Mouse (Mus musculus) embryo, embryonic 10.5 days (tissue): Measurements from ENCODE around the gene Slpi.
"Not testable (repeated sequence)": the region's sequence is repeated elsewhere in the genome, so short reads cannot be mapped to it uniquely, and the experiment has no call there.

Source experiments
- DNase-seq: peaks from one replicate; pipeline ENCODE4 v3.0.0-alpha.2; 2015; ENCODE audit warnings: low spot score

Gene Slpi

DNA sequence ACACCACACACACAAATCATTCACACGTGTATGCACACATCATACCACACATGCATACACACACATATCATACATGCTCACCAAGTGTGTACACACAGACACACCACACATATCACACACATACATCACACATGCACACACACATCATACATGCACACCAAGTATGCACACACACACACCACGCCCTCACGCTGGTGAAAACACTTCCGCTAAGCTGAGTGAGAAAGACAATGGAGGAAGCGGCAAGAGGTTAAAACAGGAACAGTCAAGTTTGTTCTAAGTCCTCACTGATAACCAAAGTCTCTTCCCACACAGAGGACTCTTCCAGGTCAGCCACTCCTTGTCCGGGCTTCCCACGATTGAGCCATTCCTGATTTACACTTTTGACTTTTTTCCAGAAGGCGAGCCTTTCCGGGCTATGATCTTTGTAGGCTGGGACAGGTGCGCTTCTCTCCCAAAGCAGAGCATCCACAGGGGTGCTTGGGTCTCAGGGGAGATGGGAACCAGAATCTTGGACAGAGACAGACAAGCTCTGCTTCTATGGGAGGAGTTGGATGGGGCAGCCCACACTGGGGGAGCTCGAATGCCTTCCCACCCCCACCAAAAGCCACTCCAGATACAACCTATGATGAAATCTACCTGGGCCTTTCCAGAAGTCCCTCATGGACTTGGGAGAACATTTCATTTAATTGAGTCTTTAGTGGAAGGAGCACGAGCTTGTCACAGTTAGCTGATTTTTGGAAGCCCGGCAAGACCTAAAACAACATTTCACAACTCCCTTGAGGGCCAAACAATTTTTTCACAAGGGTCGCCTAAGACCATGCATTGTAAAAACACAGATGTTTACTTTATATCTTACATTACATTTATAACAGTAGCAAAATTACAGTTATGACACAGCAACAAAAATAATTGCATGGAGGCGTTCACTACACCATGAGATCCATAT lies 11.1 kb downstream of the Slpi start:
- no peak for DNase-seq

GRCm38 (mm10) chr2:164373187-164373586 lies 15.7 kb downstream of the Slpi start:
- DNase-seq = no peak

- no peak for DNase-seq
Observed at GRCm38 (mm10) chr2:164372408-164373053, 16.4 kb downstream of the Slpi start.

DNA sequence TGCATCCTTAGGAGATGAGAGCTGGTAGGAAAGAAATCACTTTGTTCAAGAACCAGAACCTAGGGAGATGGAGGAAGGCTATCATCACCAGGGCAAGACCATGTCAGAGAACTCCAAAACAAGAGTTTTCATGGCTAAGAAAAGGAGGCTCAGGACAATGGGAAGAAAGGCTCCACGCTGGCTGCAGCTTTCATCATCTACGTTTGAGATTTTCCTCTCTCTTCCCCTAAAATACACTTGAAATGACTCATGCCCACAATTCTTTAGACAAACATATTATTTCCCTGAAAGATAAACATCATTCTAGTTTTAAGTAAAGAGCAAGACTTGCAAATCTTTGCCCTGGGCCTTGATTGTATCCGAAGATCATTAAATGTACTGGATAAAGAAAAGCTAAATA lies 17.5 kb downstream of the Slpi start:
- no peak for DNase-seq

- no peak for DNase-seq
Observed at GRCm38 (mm10) chr2:164368620-164369105, 20.2 kb downstream of the Slpi start.

- no peak for DNase-seq
Observed at GRCm38 (mm10) chr2:164366947-164367346, 21.9 kb downstream of the Slpi start.

- DNase-seq = no peak
Observed at GRCm38 (mm10) chr2:164360974-164361657, 27.8 kb downstream of the Slpi start.

DNA sequence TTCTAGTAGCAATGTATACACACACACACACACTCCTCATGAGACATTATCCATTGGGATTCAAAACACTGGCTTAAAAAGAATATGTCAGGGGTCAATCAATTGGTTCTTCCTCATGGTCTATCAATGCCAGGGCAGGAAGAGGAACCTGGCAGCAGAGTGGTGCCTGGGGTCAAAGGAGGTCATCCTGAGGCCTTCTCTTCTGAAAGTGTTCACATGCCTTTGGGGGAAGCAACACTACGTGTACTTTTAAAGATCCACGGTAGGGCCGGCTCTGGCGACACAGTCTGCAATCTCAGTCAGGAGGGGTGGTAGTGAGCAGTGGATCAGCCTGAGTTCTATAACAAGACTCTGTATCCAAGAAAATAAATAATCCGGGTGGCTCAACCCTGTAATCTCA lies 29.2 kb downstream of the Slpi start:
- DNase-seq = no peak

DNA sequence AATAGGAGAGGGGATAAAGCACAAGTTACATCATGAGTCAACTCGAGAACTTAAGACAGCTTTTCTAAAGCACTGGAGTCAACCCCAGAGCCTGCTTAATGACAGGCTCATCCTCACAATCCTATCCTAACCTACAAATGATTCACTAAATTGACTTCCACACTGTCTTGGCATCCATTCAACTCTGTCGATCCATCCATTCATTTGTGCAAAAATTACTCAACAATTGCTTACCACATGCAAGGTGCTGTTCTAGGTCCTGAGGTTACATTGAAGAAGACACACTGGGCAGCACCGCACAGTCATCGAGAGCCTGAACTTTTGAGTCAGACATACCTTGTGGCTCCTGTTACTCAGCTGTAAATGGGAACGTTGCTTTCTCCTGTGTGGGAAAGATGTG lies 29.9 kb downstream of the Slpi start:
- no peak for DNase-seq

DNA sequence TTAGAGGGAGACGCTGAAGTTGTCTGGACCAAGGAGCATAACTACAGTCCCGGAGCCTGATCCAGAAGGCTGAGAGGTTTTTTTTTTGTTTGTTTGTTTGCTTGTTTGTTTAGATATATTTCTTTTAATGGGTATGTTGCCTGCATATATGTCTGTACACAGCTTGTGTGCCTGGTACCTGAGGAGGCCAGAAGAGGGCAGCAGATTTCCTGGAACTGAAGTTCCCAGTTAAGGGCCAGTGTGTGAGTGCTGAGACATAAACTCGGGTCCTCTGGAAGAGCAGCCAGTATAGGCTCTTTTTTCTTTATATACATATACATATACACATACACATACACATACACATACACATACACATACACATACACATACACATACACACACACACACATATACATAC lies 30.5 kb downstream of the Slpi start:
- no peak for DNase-seq

DNA sequence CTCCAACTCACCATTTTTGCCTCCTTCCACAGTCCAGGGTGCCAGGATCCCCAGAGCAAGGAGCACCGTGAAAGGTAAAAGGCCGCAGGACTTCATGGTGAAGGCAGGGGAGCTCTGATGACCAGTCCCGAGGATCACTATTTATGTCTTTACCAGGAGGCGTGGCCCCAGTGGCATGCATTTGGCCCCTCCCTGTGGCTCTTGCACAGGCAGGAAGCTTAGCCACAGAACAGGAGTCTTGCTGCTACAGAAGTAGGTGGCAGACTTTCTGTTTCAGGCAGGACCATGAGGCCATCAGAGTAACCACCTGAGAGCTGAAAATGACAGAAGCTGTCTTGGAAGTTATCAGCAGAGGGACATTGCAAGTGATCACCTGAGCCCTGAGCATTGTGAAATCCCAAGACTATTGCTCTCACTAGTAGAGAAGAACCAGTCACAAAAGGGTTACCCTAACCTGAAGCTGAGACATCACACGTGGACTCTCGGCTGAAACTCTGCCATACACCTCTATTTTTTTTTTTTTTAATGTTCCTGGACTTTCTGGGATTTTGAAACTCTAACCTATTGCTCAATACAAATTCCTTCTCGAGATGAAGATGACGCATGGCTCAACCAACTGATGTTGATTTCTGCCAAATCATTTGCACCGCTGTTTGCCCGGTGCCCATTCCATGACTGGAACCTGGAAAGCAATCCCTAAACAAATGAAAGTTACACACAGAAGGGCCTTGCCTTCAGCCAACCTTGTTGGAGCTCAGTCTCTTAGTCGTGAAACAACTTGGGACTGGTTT lies 32.5 kb downstream of the Slpi start:
- no peak for DNase-seq

DNA sequence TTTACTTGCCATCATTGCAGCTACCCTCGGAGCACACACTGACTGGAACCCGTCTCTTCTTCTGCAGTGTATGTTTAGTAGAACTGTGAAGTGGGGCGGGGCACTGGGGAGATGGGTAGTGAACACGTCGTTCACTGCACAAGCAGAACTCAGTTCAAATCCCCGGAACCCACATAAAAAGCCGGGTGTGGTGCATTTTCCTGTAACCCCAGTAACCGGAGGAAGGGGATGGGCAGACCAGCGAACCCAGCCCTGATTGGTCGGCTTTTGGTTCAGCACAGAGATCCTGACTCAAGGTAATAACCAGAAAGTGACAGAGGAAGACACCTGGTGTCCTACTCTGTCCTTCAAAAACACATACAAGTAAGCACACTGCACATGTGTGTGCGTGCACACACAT lies 35.5 kb downstream of the Slpi start:
- DNase-seq = no peak

GRCm38 (mm10) chr2:164352697-164353096 lies 36.2 kb downstream of the Slpi start:
- no peak for DNase-seq

GRCm38 (mm10) chr2:164348980-164349379 lies 39.9 kb downstream of the Slpi start:
- DNase-seq = peak; percentile 62

DNA sequence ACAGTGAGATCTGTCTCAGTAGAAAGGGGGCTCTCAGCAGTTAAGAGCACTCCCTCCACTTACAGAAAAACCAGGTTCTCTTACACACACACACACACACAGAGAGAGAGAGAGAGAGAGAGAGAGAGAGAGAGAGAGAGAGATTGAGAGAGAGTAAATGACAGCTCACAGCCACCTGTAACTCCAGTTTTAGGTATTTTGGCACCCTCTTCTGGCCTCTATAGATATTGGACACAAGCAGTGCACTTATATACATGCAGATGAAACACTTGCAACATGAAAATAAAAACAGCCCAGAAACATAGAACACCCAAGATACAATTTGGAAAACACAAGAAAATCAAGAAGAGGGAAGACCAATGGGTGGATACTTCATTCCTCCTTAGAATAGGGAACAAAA lies 41.2 kb downstream of the Slpi start:
- DNase-seq = not testable (repeated sequence)

DNA sequence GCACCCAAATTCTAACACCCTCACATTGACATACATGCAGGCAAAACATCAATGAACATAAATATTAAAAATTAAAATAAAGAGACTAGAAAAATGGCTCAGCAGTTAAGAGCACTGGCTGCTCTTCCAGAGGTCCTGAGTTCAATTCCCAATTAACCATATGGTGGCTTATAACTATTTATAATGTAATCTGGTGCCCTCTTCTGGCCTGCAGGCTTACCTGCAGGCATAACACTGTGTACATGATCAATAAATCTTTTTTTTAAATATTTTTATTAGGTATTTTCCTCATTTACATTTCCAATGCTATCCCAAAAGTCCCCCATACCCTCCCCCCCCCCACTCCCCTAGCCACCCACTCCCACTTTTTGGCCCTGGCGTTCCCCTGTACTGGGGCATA lies 45.2 kb downstream of the Slpi start:
- not testable (repeated sequence) for DNase-seq

- DNase-seq = not testable (repeated sequence)
Observed at GRCm38 (mm10) chr2:164332440-164332839, 56.5 kb downstream of the Slpi start, which contains the start of gene Svs5. Gene Svs5, plus strand, starts transcription at chr2:164332740.

DNA sequence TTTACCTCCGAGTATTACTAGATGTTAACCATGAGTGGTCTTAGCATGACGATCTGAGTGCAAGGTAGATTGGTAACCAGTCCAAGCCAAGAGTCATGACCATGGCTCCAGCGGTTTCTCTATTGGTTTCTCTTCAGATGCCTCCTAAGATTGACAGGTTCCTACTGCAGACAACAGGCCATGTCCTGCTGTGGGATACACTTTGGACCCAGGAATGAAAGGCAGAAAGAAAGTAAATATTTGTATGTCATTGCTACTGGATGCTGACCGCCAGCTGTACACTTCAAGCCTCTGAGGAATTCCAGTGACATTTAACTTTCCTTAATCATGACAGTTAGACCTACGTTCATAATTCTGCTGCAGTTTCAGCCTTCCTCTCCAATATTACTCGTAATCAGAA lies 67.9 kb downstream of the Slpi start:
- no peak for DNase-seq

- DNase-seq = not testable (repeated sequence)
Observed at GRCm38 (mm10) chr2:164316451-164316850, 72.4 kb downstream of the Slpi start, which contains the start of gene Svs6. Gene Svs6, plus strand, starts transcription at chr2:164316751.

DNA sequence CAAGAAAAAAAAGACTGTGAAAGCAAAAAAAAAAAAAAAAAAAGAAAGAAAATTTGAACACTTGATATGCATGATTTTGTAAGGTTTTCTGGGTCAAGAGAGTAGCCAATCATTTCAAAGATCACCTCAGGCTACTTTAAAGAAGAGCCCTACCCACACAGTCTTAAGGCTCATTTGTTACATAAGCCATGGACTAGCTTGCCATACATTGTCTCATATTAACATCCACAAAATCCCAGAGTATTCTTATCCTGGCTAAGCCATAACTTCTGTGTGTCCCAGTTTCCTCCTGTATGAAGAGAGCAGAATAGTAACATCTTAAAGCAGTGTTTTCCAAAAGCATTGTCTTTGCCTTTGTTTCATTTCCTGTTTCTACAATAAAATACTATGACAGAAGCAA lies 73.4 kb downstream of the Slpi start:
- not testable (repeated sequence) for DNase-seq

DNA sequence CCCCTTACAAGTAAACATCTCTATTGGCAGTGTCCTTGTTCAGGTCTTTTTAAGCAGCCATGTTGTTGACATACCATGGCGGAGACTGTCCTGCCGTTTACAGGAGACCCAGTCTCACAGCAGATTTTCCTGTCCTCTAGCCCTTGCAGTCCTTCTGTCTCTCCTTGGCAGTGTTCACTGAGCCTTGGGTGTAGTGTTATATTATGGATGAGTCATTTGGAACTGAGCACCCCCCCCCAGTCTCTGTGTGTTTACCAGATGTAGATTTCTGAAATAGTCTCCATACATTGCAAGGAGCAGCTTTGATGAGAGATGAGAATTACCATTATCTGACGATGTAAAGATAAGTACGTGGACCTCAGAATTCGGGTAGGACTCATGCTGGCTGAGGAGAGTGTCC lies 76.3 kb downstream of the Slpi start:
- DNase-seq = no peak
